Mouse (Mus musculus): ENCODE results near the gene Nrtn.

The Nrtn gene

DNA sequence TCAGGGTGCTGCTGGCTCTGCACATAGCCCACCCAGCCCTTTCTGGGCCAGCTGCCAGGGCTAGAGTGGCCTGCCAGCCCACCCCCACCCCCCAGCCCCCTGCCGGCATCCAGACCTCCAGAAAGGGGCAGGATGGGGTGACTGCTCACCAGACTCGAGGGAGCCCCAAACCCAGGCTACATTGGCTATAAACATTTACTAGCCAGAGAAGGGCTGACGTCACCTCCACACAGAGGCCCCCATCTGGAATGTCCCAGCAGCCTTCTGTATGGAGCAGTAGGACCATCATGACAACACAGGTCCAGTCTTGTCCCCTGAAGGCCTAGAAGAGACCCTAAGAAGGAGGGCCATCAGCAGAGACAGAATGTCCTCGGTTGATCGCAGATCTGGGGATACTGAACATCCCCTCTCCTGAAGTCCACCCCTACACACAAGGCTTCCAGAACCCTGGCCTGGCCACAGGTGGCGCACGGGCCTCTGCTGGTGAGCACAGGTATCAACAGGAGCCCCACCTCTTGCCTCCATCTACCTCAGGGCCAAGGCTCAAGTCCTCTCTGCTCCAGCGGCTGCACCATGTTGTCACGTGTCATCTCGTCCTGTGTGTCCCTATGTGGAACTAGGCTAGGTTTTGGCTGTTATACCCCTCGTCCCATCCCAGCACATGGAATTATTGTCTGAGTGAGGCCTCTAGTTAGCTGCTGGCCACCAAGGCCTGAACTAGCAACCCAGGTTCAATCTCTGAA, 33.7 kb downstream of the Nrtn start:
- peak; percentile 42 for DNase-seq (ENCODE audit: low read depth, low spot score)

DNA sequence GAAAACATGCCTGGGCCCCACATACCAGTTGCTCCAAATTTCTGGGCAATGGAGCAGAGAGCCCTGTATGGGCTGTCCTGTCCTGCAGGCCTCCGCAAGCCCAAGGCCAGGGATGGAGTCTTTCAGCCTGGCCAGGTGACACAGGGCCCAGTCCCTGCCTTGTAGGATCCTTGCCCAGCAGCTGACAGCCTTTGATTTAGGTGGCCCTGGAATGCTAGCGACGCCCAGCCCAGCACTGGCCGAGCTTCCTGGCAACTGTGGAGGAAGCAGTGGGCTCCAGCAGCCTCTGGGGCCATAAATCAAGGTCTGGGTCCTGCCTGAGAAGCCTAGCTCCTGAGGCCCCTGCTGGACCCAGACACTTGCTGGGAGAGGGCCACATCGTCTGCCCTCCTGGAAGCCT, 34.9 kb downstream of the Nrtn start:
- no peak for DNase-seq (ENCODE audit: low read depth, low spot score)

DNA sequence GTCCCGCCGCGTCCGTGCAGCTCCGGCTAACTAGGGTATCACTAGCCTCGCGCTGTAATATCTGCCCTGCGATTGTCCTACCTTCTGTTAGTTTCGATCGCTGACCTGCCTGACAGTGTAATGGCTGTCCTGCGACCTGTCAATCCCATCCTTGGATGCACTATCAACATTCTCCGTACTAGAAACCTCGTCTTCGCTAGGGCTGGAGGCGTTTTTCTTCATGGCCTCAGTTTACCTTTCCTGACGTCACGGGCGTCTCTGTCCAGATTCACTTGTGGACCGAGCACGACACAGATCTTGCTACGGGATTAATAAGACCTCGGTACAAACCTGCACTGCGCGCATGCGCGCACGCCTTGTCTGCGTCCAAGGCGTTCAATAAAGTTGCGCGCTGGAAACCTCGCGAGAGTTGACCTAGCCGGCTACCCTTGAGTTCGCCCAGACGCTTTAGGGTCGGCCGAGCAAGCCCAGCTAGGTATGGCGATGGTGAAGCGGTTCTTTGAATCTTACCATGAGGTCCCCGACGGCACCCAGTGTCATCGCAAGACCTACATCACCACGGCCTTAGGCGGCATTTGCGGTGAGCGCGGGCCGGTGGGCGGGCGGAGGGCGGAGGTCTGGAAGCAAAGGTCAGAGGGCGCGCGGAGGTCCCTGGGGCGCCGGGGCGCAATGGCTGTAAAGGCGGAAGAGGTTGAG, 39.8 kb downstream of the Nrtn start, which contains the start of the genes Ndufa11 and Vmac:
Gene Ndufa11 (plus strand): TSS at position 405 of the 696 bp plus-strand sequence.
Gene Vmac (minus strand): TSS at position 660 of the 696 bp plus-strand sequence.
- DNase-seq (ENCODE audit: low read depth, low spot score), result peak; percentile 97

DNA sequence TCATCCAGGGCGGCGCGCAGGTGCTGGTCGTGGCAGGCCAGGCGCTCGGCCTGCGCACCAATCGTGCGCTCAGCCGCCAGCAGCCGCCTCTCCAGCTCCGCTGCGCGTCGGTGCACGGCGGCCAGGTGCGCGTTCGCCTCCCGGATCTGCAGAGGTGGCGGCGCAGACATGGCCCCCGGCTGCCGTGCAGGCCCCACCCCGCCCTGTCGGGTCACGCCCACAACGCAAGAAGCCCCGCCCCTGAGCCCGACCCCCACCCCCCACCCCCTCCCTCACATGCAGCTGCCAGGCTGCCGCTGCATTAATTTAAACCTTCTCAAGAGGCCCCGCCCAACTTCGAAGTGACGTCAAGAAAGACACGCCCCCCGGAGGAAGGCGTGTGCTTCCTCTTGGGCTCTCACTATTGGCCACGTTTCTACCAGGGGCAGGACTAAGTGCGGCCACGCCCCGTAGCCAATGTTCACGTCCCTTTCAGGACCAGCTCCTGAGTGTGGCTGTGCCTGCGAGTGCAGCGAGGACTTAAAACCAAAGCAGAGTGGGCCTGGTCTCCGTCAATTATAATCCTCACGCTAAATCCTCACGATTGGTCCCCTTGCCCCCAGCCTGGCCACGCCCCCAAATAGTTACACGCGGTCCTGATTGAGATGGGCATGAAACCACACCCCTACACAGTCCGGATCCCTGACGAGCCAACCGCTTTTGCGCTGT, 40.5 kb downstream of the Nrtn start:
- peak; percentile 99 for DNase-seq (ENCODE audit: low read depth, low spot score)

DNA sequence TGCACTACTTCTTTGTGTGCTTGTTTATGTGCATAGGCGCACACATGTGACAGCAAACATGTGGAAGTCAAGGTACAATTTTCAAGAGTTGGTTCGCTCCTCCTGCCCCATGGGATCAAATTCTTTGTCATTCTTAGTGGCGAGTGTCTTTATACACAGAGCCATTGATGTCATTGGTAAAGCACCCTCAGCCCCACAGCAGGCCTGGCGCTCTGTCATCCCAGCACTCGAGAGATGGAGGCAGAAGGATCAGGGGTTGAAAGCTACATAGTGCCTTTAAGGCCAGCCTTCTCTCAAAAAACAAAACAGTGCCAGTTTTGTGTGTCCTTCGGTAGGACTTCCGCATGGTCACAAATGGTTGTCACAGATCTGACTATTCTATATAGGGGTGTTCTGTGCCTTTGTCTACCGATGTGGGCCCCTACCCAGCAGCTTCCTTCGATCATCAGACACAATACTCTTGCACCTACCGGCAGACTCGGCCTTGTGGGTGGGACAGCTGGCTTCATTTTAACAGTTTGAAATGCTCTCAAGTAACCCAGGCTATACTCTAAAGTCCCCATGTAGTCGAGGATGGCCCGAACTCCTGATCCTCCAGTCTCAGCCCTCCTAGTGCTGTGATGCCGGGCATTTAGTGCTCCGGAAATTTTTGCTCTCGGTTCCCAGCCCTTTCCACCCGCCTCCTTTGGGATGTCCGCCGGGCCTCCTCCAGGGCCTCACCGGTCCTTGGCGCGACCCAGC, 41.2 kb downstream of the Nrtn start:
- peak; percentile 21 for DNase-seq (ENCODE audit: low read depth, low spot score)

DNA sequence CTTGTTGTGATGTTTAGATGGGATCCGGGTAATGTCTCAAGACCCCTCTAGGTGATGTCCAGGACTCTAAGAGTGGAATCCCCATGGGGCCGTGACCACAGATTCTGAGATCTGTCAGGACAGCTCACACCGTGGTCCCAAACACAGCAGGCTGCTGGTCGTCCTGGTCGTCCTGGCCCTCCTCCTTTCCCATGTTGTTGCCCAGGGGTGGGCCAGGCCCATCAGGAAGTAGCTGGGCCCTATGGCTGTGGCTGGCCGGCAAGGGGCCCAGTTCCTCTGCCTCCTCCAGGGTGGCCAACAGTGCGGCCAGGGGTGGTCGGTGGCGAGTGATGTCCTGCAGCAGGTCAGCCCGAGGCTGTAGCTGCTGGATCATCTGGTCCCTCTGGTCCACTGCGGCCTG, 42.0 kb downstream of the Nrtn start:
- no peak for DNase-seq (ENCODE audit: low read depth, low spot score)

DNA sequence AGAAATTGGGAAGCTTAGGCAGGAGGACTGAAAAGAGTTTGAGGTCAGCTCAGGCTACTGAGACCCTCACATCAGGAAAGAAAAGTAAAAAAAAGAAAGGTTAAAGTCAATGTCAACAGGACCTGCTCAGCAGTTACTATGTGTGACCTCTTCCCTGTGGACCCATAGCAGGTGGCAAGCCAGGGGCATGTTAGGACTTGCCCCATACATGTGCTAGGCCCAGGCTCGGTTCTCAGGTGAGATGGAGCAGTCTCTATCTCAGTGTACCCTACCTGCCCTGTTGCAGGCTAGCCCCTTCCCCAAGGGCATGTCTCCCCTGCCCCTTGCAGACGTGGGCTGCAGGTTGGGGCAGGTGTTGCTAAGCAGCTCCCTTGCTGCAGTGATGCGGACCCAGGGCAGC, 47.6 kb downstream of the Nrtn start:
- DNase-seq (ENCODE audit: low read depth, low spot score), result peak; percentile 62

DNA sequence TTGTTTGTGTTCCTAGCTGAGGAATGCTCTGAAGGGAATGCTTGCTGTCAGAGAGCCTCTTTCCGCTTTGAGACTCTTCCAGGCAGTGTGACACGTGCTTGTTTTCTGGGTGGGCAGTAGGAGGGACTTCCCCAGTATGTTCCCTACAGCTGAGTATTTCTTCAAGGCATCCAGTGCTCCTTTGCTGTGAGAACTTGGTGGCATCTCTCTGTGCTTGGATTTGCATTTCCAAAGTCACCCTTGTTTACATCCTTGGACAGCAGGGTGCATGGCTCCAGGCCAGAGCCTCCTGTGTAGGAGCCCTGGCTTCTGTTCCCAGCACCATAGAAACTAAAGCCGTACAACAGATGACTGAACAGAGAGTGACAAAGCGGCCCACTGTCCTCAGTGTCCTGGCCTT, 48.6 kb downstream of the Nrtn start:
- peak; percentile 41 for DNase-seq (ENCODE audit: low read depth, low spot score)

DNA sequence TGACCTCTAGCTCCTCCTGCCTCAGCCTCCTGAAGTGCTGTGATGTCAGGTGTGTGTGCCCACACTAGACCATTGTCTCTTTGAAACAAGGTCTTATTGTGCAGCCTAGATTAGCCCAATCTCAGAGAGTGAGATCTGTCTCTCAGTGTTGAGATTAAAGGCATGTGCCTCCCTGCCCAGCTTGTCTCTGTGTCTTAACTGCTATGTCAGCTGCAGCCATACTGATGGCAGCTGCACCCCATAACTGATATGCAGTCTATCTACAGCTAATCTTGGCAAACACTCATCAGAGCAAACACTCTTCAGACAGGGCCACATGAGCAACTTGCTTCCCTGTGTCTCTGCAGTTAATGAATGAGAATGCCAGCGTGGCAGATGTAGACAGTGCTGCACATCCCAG, 50.8 kb downstream of the Nrtn start:
- no peak for DNase-seq (ENCODE audit: low read depth, low spot score)

DNA sequence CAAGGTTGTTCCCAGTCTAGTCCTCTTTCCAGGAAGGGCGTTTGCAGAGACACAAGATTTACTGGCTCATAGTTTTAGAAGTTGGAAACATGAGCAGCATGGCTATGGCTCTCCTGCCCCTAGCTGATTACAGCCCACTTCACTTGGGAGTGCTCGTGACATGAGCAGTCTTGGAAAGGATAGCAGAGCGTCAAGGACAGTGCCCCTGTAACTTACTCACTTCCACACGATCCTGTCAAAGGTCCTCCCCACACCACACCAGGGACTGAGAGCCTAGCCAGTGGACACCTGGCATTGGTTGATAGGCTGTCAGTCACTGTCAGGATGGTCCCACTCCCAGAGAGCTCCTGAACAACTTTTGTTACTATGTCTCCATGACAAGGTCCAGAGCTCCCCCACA, 54.3 kb downstream of the Nrtn start:
- DNase-seq (ENCODE audit: low read depth, low spot score), result no peak
